Mouse (Mus musculus) left cerebral cortex, postnatal 36 days (tissue): ENCODE data around the gene Src. TPM values are rescaled to one million over a fixed set of nuclear protein-coding genes. Genes with fewer than 3 reads are reported as not detected.
"Not testable (repeated sequence)": the region's sequence is repeated elsewhere in the genome, so short reads cannot be mapped to it uniquely, and the experiment has no call there.

Experiments
- DNase-seq, 2 experiments: peaks; one replicate each; pipeline ENCODE4 v3.0.0; 2021 to 2022; ENCODE audit warnings: low spot score in 2 of 2, mixed read lengths in 1 of 2
- intact Hi-C: fragments of 180-260 bp; cut with DNase I; formaldehyde crosslinking; loops from one replicate; pipeline ENCODE4 v1.15.1; 2025
- total RNA-seq, 2 experiments: library from RNA; stranded (reverse); gene quantifications; 2 replicates each; pipeline ENCODE4 v1.2.3; 2021

Gene Src
- total RNA-seq, 2 experiments from 2014 or later, result 130 to 131 TPM

- intact Hi-C loops, result no loop called here
- DNase-seq, result no peak
These were observed 46.5 kb downstream of the Src start for GRCm38 (mm10) chr2:157464746-157465126.

GRCm38 (mm10) chr2:157466836-157467235, 48.6 kb downstream of the Src start:
- no peak for DNase-seq
- intact Hi-C loops, result no loop called here

- intact Hi-C loops, result no loop called here
- no peak for DNase-seq
These were observed 50.0 kb downstream of the Src start for GRCm38 (mm10) chr2:157468130-157468796.

- no peak for DNase-seq
- intact Hi-C loops, result no loop called here
These were observed 53.0 kb downstream of the Src start for GRCm38 (mm10) chr2:157471292-157471691.

- intact Hi-C loops, result no loop called here
These were observed 53.5 kb downstream of the Src start for GRCm38 (mm10) chr2:157471737-157472136.

GRCm38 (mm10) chr2:157472469-157472868, 54.2 kb downstream of the Src start:
- intact Hi-C loops, result no loop called here
- no peak for DNase-seq

More at GRCm38 (mm10) chr2:157471737-157472136, 53.5 kb downstream of the Src start:
- no peak for DNase-seq

- intact Hi-C loops, result no loop called here
- DNase-seq, result no peak
These were observed 56.1 kb downstream of the Src start for GRCm38 (mm10) chr2:157474269-157474729.

- intact Hi-C loops, result no loop called here
- DNase-seq, result no peak
These were observed 57.5 kb downstream of the Src start for GRCm38 (mm10) chr2:157475437-157476379.

GRCm38 (mm10) chr2:157478651-157479050, 60.4 kb downstream of the Src start:
- DNase-seq, result no peak
- intact Hi-C loops, result no loop called here

- DNase-seq, result peak in 1 of 2 experiments; percentile 60
- intact Hi-C loops, result loop anchor here (5.0 kb wide), 1 partner anchor 92 kb away; the partner anchor contains the start of gene Blcap
These were observed 61.8 kb downstream of the Src start for GRCm38 (mm10) chr2:157479858-157480568.

GRCm38 (mm10) chr2:157482729-157483128, 64.5 kb downstream of the Src start:
- DNase-seq, result no peak
- intact Hi-C loops, result loop anchor here (5.0 kb wide), 1 partner anchor 90 kb away; the partner anchor contains the start of gene Blcap

GRCm38 (mm10) chr2:157486559-157486958, 68.3 kb downstream of the Src start:
- intact Hi-C loops, DNase-seq: not testable (repeated sequence)

- DNase-seq, result no peak
- intact Hi-C loops, result no loop called here
These were observed 68.9 kb downstream of the Src start for GRCm38 (mm10) chr2:157486981-157487656.

GRCm38 (mm10) chr2:157487733-157488175, 69.5 kb downstream of the Src start:
- intact Hi-C loops, result no loop called here
- no peak for DNase-seq

- peak; percentile 80 to 84 for DNase-seq
- intact Hi-C loops, result no loop called here
These were observed 75.0 kb downstream of the Src start for GRCm38 (mm10) chr2:157493240-157493639.

- intact Hi-C loops, result no loop called here
- DNase-seq, result no peak
These were observed 80.3 kb downstream of the Src start for GRCm38 (mm10) chr2:157498529-157498928.

GRCm38 (mm10) chr2:157500364-157500763, 82.1 kb downstream of the Src start:
- no peak for DNase-seq
- intact Hi-C loops, result no loop called here

- intact Hi-C loops, result no loop called here
- no peak for DNase-seq
These were observed 83.1 kb downstream of the Src start for GRCm38 (mm10) chr2:157501324-157501723.

- intact Hi-C loops, result no loop called here
- peak; percentile 58 to 63 for DNase-seq
These were observed 88.5 kb downstream of the Src start for GRCm38 (mm10) chr2:157506779-157507178.
